Mouse (Mus musculus) lung, postnatal 4 days (tissue): ENCODE measurements around the gene Astl.
"Not testable (repeated sequence)": the region's sequence is repeated elsewhere in the genome, so short reads cannot be mapped to it uniquely, and the experiment has no call there.

Source experiments
- DNase-seq, 2 experiments: peaks; one replicate each; pipeline ENCODE4 v3.0.0; 2021

The Astl gene

GRCm38 (mm10) chr2:127338416-127338815, at the start of gene Astl:
TSS of gene Astl (plus strand) at chr2:127338639.
- DNase-seq = no peak

DNA sequence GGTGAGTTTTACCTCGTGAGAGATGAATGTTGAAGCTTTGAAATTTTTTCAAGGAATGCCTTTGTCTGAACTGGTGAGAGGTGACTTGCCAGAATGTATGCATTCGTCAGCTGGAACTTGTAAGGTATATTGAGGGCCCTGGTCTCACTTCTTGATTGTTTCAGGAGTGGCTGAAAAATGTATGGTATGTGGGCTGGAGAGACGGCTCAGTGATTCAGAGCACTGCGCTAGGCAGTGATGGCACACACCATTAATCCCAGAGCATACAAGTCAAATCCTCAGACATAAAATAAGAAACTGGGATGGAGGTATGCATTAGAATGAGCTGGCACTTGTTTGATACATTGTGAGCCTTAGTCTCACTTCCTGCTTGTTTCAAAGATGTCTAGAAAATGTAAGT, 46.2 kb upstream of the Astl start:
- no peak for DNase-seq

DNA sequence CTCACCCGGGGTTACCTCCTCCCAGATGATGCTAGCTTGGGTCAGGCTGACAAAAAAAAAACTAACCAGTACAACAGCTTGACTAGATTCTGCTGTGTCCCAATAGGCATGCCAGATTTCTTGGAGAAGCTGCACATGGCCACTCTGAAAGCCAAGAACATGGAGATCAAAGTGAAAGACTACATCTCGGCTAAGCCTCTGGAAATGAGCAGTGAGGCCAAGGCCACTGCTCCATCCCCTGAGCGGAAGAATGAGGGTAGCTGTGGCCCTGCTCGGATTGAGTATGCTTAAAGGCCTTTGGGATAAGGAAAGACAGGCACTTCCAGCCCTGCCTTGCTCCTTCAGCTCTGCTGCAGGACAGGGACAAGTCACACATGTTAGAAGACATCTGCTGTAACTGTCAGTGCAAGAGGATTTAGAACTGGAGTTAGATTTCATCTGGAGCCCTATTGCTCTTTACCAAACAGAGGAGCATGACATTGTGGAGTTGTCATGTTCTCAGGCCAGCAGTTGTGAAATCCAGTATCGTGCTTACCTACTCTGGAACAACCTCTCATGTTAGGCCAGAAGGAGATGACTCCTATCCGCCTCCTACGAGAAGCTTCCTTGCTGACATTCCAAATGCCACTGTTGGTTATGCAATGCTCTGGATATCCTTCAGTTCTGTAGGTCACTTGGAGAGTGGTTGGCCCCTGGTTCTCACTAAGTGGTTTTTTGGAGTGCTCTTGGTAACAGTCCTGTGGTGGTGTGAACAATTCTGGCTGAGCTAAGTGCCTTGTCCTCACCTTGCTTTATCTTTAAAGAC, 41.2 kb upstream of the Astl start:
- DNase-seq = no peak

- no peak for DNase-seq
These were observed 40.4 kb upstream of the Astl start for GRCm38 (mm10) chr2:127298056-127298455.

- no peak for DNase-seq
These were observed 37.7 kb upstream of the Astl start for GRCm38 (mm10) chr2:127300701-127301100.

DNA sequence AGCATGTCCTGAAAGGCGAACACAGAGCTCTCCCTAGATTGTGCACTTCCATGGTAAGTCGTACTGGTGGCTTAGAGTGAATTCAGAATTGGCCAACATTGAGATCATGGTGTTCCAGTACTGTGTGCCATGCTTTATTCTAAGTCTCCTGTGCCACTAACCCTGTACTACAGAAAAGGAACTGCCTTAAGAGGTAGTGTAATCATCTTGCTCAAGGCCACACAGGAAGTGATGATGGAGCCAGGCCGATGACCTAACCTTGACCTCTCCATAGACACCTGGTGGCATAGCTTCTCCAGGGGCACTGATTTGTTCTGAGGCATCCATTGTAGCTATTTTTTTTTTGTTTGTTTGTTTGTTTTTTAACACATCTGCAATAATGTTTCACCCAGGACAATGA, 36.6 kb upstream of the Astl start:
- DNase-seq = no peak

DNA sequence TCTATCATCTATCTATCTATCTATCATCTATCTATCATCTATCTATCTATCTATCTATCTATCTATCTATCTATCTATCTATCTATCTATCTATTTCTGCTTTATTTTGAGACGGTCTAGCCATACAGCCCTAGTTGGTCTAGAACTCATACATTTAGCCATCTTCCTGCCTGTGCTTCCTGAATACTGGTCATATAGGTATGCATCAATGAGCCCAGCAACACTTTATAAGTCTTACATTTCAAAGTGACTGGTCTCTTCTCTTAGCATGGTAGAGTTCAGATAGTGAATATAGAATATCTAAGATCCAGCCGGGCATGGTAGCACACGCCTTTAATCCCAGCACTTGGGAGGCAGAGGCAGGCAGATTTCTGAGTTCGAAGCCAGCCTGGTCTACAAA, 34.2 kb upstream of the Astl start:
- not testable (repeated sequence) for DNase-seq

GRCm38 (mm10) chr2:127304609-127305210, 33.7 kb upstream of the Astl start:
- no peak for DNase-seq

- no peak for DNase-seq
These were observed 32.3 kb upstream of the Astl start for GRCm38 (mm10) chr2:127306123-127306522.

- no peak for DNase-seq
These were observed 31.3 kb upstream of the Astl start for GRCm38 (mm10) chr2:127307179-127307578.

DNA sequence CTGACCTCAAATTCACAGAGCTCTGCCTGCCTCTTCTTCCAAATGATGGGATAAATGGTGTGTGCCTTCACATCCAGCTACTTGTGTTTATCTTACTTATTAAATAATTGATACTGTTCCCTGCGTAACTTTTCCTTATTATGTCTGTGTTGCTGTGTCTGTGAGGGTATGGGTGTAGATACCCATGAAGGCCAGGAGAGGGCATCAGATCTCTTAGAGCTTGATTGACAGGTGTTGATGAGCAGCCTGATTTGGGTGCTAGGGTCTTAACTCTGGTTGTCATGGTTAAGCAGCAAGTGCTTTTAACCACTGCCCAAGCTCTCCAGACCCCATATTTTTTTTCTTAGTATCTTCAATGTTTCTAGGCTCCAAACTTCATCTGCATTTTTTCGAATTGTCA, 29.8 kb upstream of the Astl start:
- no peak for DNase-seq

DNA sequence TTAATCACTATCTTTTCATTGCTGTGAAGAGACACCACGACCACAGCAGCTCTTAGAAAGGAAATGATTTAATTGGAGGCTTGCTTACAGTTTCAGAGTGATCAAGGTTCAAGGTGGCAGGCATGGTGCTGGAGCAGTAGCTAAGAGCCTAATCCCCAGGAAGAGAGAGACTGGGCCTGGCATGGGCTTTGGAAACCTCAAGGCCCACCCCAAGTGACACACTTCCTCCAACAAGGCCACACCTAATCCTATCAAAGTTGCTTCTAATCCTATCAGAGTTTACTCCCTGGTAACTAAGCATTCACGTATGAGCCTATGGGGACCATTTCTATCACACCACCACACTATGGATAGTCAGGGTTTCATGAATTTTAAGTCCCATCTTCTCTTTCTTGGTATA, 28.2 kb upstream of the Astl start:
- no peak for DNase-seq

DNA sequence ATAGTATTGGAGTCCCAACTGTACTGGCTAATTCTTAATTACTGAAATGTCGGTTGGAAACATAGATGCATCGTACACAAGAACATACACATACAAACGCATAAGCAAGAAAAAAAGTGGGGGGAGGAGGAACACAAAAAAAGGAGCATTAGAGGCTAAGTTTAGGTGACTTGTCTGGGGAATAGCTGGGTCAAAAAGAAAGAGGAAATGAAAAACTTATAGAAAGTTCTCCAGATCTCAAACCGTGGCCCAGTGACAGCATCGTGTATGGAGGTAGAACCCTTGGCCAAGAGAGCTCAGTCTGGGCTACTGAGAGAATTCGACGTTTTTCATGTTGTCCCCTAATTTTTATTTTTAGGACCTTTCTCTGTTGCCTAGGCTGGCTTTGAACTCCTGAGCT, 27.8 kb upstream of the Astl start:
- no peak for DNase-seq

DNA sequence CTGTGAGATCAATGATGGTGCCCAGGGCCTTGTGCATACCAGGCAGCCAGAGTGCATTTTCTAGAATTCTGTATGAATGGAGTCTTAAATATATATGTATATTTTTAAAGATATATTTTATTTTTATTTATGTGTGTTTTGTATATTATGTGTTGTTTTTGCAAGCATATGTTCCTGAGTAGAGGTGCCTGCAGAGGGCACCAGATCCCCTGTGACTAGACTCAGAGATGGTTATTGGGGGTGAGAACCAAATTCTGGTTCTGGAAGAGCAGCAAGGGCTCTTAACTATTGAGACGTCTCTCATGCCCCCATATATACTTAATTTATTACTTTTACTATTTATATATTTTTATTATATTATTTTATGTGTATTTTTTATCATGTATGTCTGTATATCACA, 27.2 kb upstream of the Astl start:
- no peak for DNase-seq

GRCm38 (mm10) chr2:127312801-127313200, 25.6 kb upstream of the Astl start:
- no peak for DNase-seq

- DNase-seq = no peak
These were observed 24.6 kb upstream of the Astl start for GRCm38 (mm10) chr2:127313878-127314277.

DNA sequence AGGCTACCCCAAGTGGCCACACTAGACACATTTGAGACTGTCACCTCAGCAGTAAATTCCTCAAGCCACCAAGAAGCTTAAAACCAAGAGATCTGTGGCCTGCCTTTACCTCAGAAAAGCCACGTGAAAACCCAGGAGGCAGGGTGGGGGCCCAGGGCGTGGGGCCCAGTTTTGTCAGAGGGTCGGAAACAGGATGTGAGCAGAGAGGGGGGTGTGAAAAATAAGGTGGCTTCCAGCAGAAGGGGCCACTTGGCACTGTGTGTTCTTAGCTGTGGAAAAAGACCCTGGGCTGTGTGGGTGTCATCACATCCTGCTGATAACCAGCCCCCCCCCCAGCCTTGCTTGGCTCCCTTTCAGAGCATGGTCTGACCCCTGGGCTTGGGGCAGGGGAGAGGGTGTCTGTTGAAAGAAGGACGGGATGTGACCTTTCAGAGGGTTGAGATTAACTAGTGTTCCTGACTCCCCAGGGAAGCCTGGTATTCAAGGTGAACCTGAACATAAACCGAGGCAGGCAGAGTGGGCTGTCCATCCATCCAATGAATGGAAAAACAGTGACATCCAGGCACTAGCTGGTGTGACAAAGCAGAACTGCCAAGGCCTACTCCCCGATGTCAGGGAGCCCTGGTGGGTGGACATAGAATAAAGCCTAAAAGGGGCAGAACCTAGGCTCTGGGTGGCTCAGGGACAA, 23.8 kb upstream of the Astl start:
- peak in 1 of 2 experiments; percentile 59 for DNase-seq

DNA sequence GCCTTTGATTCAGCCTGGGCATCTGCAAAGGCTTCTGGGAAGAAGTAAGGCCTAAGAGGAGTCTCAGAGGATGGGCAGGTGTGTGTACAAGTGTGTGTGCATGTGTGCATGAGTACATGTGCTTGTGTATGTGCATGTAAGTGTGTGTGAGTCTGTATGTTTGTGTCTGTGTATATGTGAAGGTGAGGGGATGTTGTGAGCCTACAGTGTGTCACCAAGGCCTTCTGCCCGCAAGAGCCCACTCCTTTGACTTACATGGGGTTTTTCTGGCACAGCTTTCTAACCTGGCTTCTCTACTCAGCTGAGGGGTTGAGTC, 23.3 kb upstream of the Astl start:
- no peak for DNase-seq

DNA sequence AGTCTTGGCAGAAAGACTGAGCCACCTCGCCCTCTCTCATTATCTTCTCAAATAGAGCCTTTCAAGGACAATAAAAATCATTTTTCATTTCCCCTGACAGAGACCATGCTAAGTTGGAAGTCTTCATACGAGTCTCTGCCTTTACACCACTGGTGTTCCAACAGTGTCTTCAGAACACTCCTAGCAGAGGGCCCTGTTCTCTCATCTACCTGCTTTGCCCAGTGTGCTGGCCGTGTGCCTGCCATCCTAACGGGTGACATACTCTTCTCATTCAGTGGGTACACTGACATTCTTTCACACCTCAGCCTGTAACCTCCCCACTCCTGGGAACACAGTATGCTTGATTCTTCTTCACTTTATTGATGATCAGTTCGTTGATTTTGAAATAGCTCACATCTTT, 22.0 kb upstream of the Astl start:
- DNase-seq = no peak

- no peak for DNase-seq
These were observed 20.3 kb upstream of the Astl start for GRCm38 (mm10) chr2:127318136-127318535.

GRCm38 (mm10) chr2:127319071-127319470, 19.4 kb upstream of the Astl start:
- DNase-seq = peak in 1 of 2 experiments; percentile 4

GRCm38 (mm10) chr2:127322671-127323285, 15.7 kb upstream of the Astl start:
- no peak for DNase-seq

- DNase-seq = no peak
These were observed 14.8 kb upstream of the Astl start for GRCm38 (mm10) chr2:127323667-127324066.

- DNase-seq = no peak
These were observed 14.0 kb upstream of the Astl start for GRCm38 (mm10) chr2:127324456-127324855.
